Mouse (Mus musculus): Measurements from ENCODE around the gene Gng7.

DNA sequence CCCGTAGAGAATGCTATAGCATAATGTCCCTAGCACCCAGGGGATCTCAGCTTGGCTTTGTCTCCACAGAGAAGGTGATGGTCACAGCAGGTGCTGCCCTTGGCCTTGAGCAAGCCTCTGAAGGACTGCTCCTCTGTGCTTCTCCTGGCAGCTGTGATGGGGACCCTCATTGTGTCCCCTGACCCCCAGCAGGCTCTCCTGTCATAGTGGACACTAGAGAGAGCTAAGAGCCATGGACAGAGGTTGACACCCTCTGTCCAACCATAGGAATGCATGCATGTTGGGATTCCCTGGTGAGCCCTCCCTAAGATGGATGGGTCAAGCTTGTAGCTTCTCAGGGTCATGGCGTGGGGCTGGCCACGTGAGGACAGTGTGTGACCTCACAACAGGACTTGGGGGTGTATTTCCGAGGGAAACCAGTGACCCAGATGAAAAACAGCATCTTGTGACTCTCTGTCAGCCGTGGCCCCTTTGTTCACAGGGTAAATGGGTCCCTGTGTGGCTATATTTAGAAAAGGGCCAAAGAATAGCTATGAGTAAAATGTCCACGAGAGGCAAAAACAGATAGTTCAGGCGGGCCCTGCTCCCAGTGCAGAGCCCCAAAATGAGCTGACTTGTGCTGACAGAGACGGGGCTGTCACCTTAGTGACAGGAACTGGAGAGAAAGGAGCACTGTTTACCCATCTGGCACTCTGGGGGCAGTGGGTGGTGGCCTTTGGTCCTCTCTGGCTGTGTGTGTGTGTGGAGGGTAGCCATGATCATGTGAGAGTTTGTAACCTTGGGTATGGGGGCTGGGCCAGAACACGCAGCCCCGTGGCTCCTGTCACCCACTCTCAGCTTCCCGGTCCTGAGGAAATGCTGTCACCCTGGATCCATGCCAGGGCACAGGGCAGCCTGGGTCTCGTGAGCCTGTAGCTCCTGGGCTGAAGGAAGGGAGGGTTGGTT lies 51.4 kb downstream of the Gng7 start:
- no peak for TF ChIP-seq POLR2A (IDR thresholded peaks at IDR 0.05; ENCODE audit: borderline replicate concordance, extremely low read depth, low read depth, low read length)
- TF ChIP-seq CTCF (IDR thresholded peaks at IDR 0.05; ENCODE audit: insufficient read depth, low read length), result no peak
